Mouse (Mus musculus) MEL-GATA-1-ER (cell line): ENCODE data around the gene Elavl2.

Experiments
- DNase-seq: peaks from one replicate; pipeline ENCODE4 v3.0.0-alpha.2; 2012; ENCODE audit warnings: low read depth; ENCODE audit errors: extremely low read depth

Elavl2 gene

GRCm38 (mm10) chr4:91213917-91214316, 186.7 kb downstream of the Elavl2 start:
- no peak for DNase-seq

GRCm38 (mm10) chr4:91208415-91209292, 191.9 kb downstream of the Elavl2 start:
- no peak for DNase-seq
